Mouse (Mus musculus) midbrain, postnatal 0 days (tissue): ENCODE results near the gene Mlxip. TPM values are rescaled to one million over a fixed set of nuclear protein-coding genes. Genes with fewer than 3 reads are reported as not detected.

Experiments used
- ATAC-seq: fragments of 200-750 bp; cut with Nextera tagmentation; 2 replicates; pipeline ENCODE4 v1.8.0; 2017; ENCODE audit warnings: moderate number of reproducible peaks, mild to moderate bottlenecking, moderate TSS enrichment, moderate library complexity; ENCODE audit not compliant: low FRiP score
- DNase-seq: peaks from one replicate; pipeline ENCODE4 v3.0.0-alpha.2; 2015; ENCODE audit warnings: low spot score
- H3K27ac ChIP-seq: fragments of 300-500 bp; sonication (generic); 2 replicates; pipeline ENCODE4 v1.5.1; 2014; ENCODE audit warnings: low read depth, mild to moderate bottlenecking, low read length, mixed read lengths
- H3K27me3 ChIP-seq: fragments of 300-500 bp; sonication (generic); 2 replicates; pipeline ENCODE4 v1.6.1; 2014; ENCODE audit warnings: low read length, control low read depth, mixed read lengths; ENCODE audit not compliant: insufficient read depth
- H3K36me3 ChIP-seq: fragments of 300-500 bp; sonication (generic); 2 replicates; pipeline ENCODE4 v1.6.1; 2014; ENCODE audit warnings: low read length, control low read depth, mixed read lengths; ENCODE audit not compliant: insufficient read depth
- H3K4me1 ChIP-seq: fragments of 300-500 bp; sonication (generic); 2 replicates; pipeline ENCODE4 v1.6.1; 2014; ENCODE audit warnings: mild to moderate bottlenecking, control low read depth, antibody characterized with exemption, low read length, mixed read lengths; ENCODE audit not compliant: insufficient read depth
- H3K4me2 ChIP-seq: fragments of 300-500 bp; sonication (generic); 2 replicates; pipeline ENCODE4 v1.6.1; 2014; ENCODE audit warnings: low read depth, mild to moderate bottlenecking, low read length, mixed read lengths; ENCODE audit not compliant: poor library complexity, severe bottlenecking
- H3K4me3 ChIP-seq: fragments of 300-500 bp; sonication (generic); 2 replicates; pipeline ENCODE4 v1.5.1; 2014; ENCODE audit warnings: low read depth, mild to moderate bottlenecking, low read length, moderate library complexity
- H3K9ac ChIP-seq: fragments of 300-500 bp; sonication (generic); replicated peaks from 2 replicates; pipeline ENCODE4 v1.6.1; 2014; ENCODE audit warnings: mild to moderate bottlenecking, low read length, moderate library complexity, mixed read lengths; ENCODE audit not compliant: poor library complexity, severe bottlenecking
- H3K9me3 ChIP-seq: fragments of 300-500 bp; sonication (generic); 2 replicates; pipeline ENCODE4 v1.6.1; 2016; ENCODE audit warnings: low read length, control low read depth
- CTCF ChIP-seq: IDR thresholded peaks from 2 replicates; pipeline ENCODE4 v1.5.1; 2016; ENCODE audit warnings: antibody characterized with exemption, mild to moderate bottlenecking
- WGBS: fragments of 180-500 bp; shearing (Covaris S2); extraction: QIAGEN DNeasy Blood & Tissue Kit; methylation state at CpG from one replicate; pipeline ENCODE4 v1.1.7; 2014; 5-methylcytosine and 5-hydroxymethylcytosine counted together
- polyA plus RNA-seq: library from polyadenylated mRNA; unstranded; fragments of >200 nt; fragmentation: Nextera tagmentation; extraction: Ambion mirVana; gene quantifications from 2 replicates; pipeline ENCODE4 v1.2.1, GENCODE M21; 2015
- total RNA-seq: library from RNA; depleted of rRNA; stranded (reverse); fragments of >200 nt; gene quantifications from 2 replicates; pipeline ENCODE4 v1.2.3, GENCODE M21; 2014

Gene Mlxip
- total and polyA plus RNA-seq, 2 experiments from 2014 or later = 11.3 to 16.6 TPM

DNA sequence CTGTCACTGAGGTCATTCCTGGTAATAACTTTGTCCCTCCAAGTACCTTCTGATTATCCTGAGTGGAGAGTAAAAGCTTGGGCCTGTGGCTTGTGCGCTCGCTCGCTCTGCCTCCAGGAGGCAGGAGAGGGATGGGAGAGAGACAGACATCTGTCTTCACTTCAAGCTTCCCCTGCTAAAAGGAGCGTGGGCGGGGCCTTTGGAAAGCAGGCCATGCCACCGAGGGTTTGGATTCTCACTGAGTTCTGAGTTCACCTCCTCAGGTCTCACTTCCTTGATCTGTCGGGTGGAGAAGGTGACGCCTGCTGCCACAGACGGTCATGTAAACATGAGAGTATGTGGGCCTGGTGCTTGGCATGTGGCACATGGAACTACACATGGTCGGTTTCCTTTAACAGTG, 44.2 kb upstream of the Mlxip start:
- H3K9me3 ChIP-seq = no peaks in the 10 kb centered on the region
- DNase-seq (peak; percentile 9), ATAC-seq (no peak)
- H3K4me1 ChIP-seq = peaks cover 11% of the 10 kb centered on the region; the same call in 1 of the 2 replicates
- no peak overlapping the region for H3K4me3 ChIP-seq
- TF ChIP-seq CTCF = peak; percentile 24
- H3K9ac ChIP-seq = no peak overlapping the region
- H3K36me3 ChIP-seq = peaks cover 10% of the 10 kb centered on the region
- H3K27ac ChIP-seq = no peak overlapping the region
- 77% methylated on average over 10 of the region's 10 CpGs for WGBS
- H3K27me3 ChIP-seq = no peaks in the 10 kb centered on the region
- no peak overlapping the region for H3K4me2 ChIP-seq

DNA sequence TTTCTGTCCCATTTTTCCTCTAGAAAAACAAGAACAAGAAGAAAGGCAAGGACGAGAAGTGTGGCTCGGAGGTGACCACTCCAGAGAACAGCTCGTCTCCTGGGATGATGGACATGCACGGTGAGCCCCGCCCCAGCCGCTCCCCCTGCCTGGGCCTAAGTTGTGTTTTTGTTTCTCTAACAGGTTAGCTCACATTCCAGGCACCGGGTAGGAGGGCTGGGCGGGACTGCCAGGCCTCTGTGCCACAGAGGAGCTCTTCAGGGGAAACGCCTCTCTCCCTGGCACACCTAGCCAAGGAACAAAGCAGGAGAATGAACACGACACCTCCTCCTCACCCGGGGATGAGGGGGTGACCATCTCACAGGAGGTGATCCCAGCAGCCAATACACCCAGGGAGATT, 38.7 kb upstream of the Mlxip start:
- ATAC-seq (no peak), DNase-seq (no peak)
- 85% methylated on average over 11 of the region's 11 CpGs for whole genome bisulfite sequencing
- Histone ChIP-seq H3K9me3 (no peaks in the 10 kb centered on the region), H3K4me2 (no peak overlapping the region), H3K36me3 (peaks cover 32% of the 10 kb centered on the region), H3K27me3 (no peaks in the 10 kb centered on the region), H3K9ac (no peak overlapping the region), H3K4me3 (no peak overlapping the region), H3K4me1 (0 out of 2 replicates have a peak, but pooled peaks cover 3% of the 10 kb centered on the region), H3K27ac (no peak overlapping the region)
- no peak for TF ChIP-seq CTCF

DNA sequence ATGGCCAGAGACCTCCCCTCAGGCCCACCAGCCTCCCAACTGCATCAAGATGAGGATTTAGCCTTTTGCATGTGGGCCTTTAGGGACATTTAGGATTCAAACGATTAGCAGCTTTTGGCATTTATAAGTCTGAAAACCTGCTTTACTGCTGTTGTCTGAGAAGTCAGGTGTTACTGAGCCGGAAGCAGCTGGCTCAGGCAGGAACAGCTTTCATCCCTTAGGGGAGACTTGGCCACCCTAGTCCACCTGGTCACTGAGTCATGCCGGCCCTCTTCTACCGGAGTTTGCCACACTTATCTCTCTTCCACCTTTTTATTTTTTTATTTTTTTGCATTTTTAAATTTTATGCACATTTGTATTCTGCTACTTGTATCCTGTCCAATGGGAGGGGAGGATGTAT, 37.3 kb upstream of the Mlxip start:
- WGBS = 91% methylated on average over 4 of the region's 4 CpGs
- ATAC-seq = no peak
- Histone ChIP-seq H3K4me3 (no peak overlapping the region), H3K9me3 (no peaks in the 10 kb centered on the region), H3K4me2 (no peak overlapping the region), H3K36me3 (peaks cover 41% of the 10 kb centered on the region), H3K27me3 (no peaks in the 10 kb centered on the region), H3K4me1 (no peaks in the 10 kb centered on the region), H3K9ac (no peak overlapping the region), H3K27ac (no peak overlapping the region)
- no peak for TF ChIP-seq CTCF
- no peak for DNase-seq

DNA sequence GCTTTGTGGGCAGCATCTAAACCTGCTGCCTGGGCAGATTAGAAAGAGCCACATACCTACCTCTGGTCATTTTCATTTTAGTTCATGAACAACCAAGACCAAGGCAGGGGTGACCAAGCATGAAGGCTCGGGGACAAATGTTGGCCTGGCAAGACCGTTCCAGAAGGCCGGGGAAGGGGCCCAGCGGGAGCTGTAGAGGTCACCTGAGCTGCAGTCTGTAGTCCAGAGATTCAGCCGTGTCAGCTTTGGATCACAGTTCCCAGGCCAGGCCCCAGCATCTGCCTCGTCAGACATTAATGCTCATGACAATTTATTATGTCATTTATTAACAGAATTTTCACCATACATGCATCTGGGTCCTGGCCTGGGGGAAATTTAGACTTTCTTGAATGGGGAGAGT, 35.2 kb upstream of the Mlxip start:
- DNase-seq (no peak), ATAC-seq (no peak)
- Histone ChIP-seq H3K36me3 (peaks cover 49% of the 10 kb centered on the region), H3K27ac (no peak overlapping the region), H3K9ac (no peak overlapping the region), H3K4me2 (no peak overlapping the region), H3K4me1 (no peaks in the 10 kb centered on the region), H3K4me3 (no peak overlapping the region), H3K27me3 (no peaks in the 10 kb centered on the region), H3K9me3 (no peaks in the 10 kb centered on the region)
- WGBS = 94% methylated on average over 6 of the region's 6 CpGs
- TF ChIP-seq CTCF = no peak

GRCm38 (mm10) chr5:123362911-123363310, 31.7 kb upstream of the Mlxip start:
- Histone ChIP-seq H3K36me3 (peaks cover 43% of the 10 kb centered on the region), H3K9me3 (no peaks in the 10 kb centered on the region), H3K9ac (no peak overlapping the region), H3K4me3 (no peak overlapping the region), H3K27ac (no peak overlapping the region), H3K27me3 (no peaks in the 10 kb centered on the region), H3K4me1 (no peaks in the 10 kb centered on the region), H3K4me2 (no peak overlapping the region)
- no peak for TF ChIP-seq CTCF
- no peak for ATAC-seq
- 90% methylated on average over 4 of the region's 4 CpGs for WGBS
- DNase-seq = no peak

GRCm38 (mm10) chr5:123364302-123364971, 30.2 kb upstream of the Mlxip start:
- H3K36me3 ChIP-seq = peaks cover 40% of the 10 kb centered on the region
- no peak for TF ChIP-seq CTCF

More at GRCm38 (mm10) chr5:123364302-123364971, 30.2 kb upstream of the Mlxip start:
- no peaks in the 10 kb centered on the region for H3K4me1 ChIP-seq
- no peaks in the 10 kb centered on the region for H3K27me3 ChIP-seq
- H3K4me3 ChIP-seq = no peak overlapping the region
- ATAC-seq = no peak
- H3K9ac ChIP-seq = no peak overlapping the region
- H3K4me2 ChIP-seq = no peak overlapping the region
- no peak for DNase-seq
- WGBS = 83% methylated on average over 11 of the region's 11 CpGs
- H3K27ac ChIP-seq = no peak overlapping the region
- H3K9me3 ChIP-seq = no peaks in the 10 kb centered on the region
